Mouse (Mus musculus) kidney, postnatal 14 days (tissue): ENCODE measurements around the gene Thsd4.
A peak's percentile ranks its signal among the peaks of the same experiment; 100 is the strongest.

ENCODE experiments used
- DNase-seq: peaks from one replicate; pipeline ENCODE4 v3.0.0; 2022; ENCODE audit warnings: mixed read lengths

Thsd4 gene

GRCm38 (mm10) chr9:60129235-60129991 is 392.4 kb downstream of the Thsd4 start:
- no peak for DNase-seq

- no peak for DNase-seq
Measured at GRCm38 (mm10) chr9:60126961-60127360, 394.9 kb downstream of the Thsd4 start.

GRCm38 (mm10) chr9:60124102-60124501 is 397.7 kb downstream of the Thsd4 start:
- no peak for DNase-seq

GRCm38 (mm10) chr9:60123066-60123465 is 398.8 kb downstream of the Thsd4 start:
- DNase-seq, result no peak

GRCm38 (mm10) chr9:60119846-60120245 is 402.0 kb downstream of the Thsd4 start:
- peak; percentile 12 for DNase-seq

GRCm38 (mm10) chr9:60117831-60118230 is 404.0 kb downstream of the Thsd4 start:
- DNase-seq, result no peak

GRCm38 (mm10) chr9:60115711-60116247 is 406.1 kb downstream of the Thsd4 start:
- DNase-seq, result no peak

GRCm38 (mm10) chr9:60115306-60115705 is 406.5 kb downstream of the Thsd4 start:
- DNase-seq, result no peak

GRCm38 (mm10) chr9:60110200-60110599 is 411.6 kb downstream of the Thsd4 start:
- no peak for DNase-seq

- DNase-seq, result no peak
Measured at GRCm38 (mm10) chr9:60106683-60107082, 415.2 kb downstream of the Thsd4 start.

GRCm38 (mm10) chr9:60106106-60106505 is 415.7 kb downstream of the Thsd4 start:
- DNase-seq, result no peak

GRCm38 (mm10) chr9:60094211-60094610 is 427.6 kb downstream of the Thsd4 start:
- DNase-seq, result no peak

- no peak for DNase-seq
Measured at GRCm38 (mm10) chr9:60092428-60092827, 429.4 kb downstream of the Thsd4 start.

- no peak for DNase-seq
Measured at GRCm38 (mm10) chr9:60089441-60089840, 432.4 kb downstream of the Thsd4 start.

- DNase-seq, result peak; percentile 7
Measured at GRCm38 (mm10) chr9:60088101-60088500, 433.7 kb downstream of the Thsd4 start.

- DNase-seq, result peak; percentile 13
Measured at GRCm38 (mm10) chr9:60082107-60082581, 439.7 kb downstream of the Thsd4 start.

GRCm38 (mm10) chr9:60077761-60078160 is 444.1 kb downstream of the Thsd4 start:
- DNase-seq, result no peak

GRCm38 (mm10) chr9:60076396-60076795 is 445.4 kb downstream of the Thsd4 start:
- DNase-seq, result no peak

- DNase-seq, result no peak
Measured at GRCm38 (mm10) chr9:60071620-60072263, 450.1 kb downstream of the Thsd4 start.

- no peak for DNase-seq
Measured at GRCm38 (mm10) chr9:60067241-60067640, 454.6 kb downstream of the Thsd4 start.

GRCm38 (mm10) chr9:60065184-60065583 is 456.7 kb downstream of the Thsd4 start:
- no peak for DNase-seq

- no peak for DNase-seq
Measured at GRCm38 (mm10) chr9:60063191-60063720, 458.6 kb downstream of the Thsd4 start.

GRCm38 (mm10) chr9:60056131-60056530 is 465.7 kb downstream of the Thsd4 start:
- no peak for DNase-seq

- peak; percentile 15 for DNase-seq
Measured at GRCm38 (mm10) chr9:60054951-60055350, 466.9 kb downstream of the Thsd4 start.
